Mouse (Mus musculus) stomach, embryonic 16.5 days (tissue): Measurements from ENCODE around the gene Frat2. TPM values are rescaled to one million over a fixed set of nuclear protein-coding genes. Genes with fewer than 3 reads are reported as not detected.
A peak's percentile ranks its signal among the peaks of the same experiment; 100 is the strongest.
"Not testable (repeated sequence)": the region's sequence is repeated elsewhere in the genome, so short reads cannot be mapped to it uniquely, and the experiment has no call there.

Experiments
- ATAC-seq: fragments of 200-750 bp; cut with Nextera tagmentation; 2 replicates; pipeline ENCODE4 v1.8.0; 2017; ENCODE audit warnings: moderate number of reproducible peaks, moderate TSS enrichment; ENCODE audit not compliant: insufficient read depth, low FRiP score
- H3K27ac ChIP-seq: fragments of 300-500 bp; sonication (generic); 2 replicates; pipeline ENCODE4 v1.5.1; 2014; ENCODE audit warnings: low read length
- H3K27me3 ChIP-seq: fragments of 300-500 bp; sonication (generic); 2 replicates; pipeline ENCODE4 v1.6.1; 2014; ENCODE audit warnings: low read length, control low read depth, mixed read lengths; ENCODE audit not compliant: control insufficient read depth, insufficient read depth
- H3K36me3 ChIP-seq: fragments of 300-500 bp; sonication (generic); 2 replicates; pipeline ENCODE4 v1.6.1; 2014; ENCODE audit warnings: low read length; ENCODE audit not compliant: control insufficient read depth, insufficient read depth
- H3K4me1 ChIP-seq: fragments of 300-500 bp; sonication (generic); 2 replicates; pipeline ENCODE4 v1.6.1; 2014; ENCODE audit warnings: low read length, control low read depth, mixed read lengths; ENCODE audit not compliant: control insufficient read depth, insufficient read depth
- H3K4me2 ChIP-seq: fragments of 300-500 bp; sonication (generic); 2 replicates; pipeline ENCODE4 v1.6.1; 2014; ENCODE audit warnings: low read depth, low read length, mixed read lengths
- H3K4me3 ChIP-seq: fragments of 300-500 bp; sonication (generic); replicated peaks from 2 replicates; pipeline ENCODE4 v1.5.1; 2014; ENCODE audit warnings: mild to moderate bottlenecking, low read length
- H3K9ac ChIP-seq: fragments of 300-500 bp; sonication (generic); 2 replicates; pipeline ENCODE4 v1.6.1; 2014; ENCODE audit warnings: low read length
- H3K9me3 ChIP-seq: fragments of 300-500 bp; sonication (generic); replicated peaks from 2 replicates; pipeline ENCODE4 v1.6.1; 2016; ENCODE audit warnings: low read length, control low read depth; ENCODE audit not compliant: control insufficient read depth
- WGBS: fragments of 180-500 bp; shearing (Covaris S2); extraction: QIAGEN DNeasy Blood & Tissue Kit; methylation state at CpG from one replicate; pipeline ENCODE4 v1.1.7; 2014; 5-methylcytosine and 5-hydroxymethylcytosine counted together
- polyA plus RNA-seq: library from polyadenylated mRNA; unstranded; fragments of >200 nt; fragmentation: Nextera tagmentation; extraction: Ambion mirVana; gene quantifications from 2 replicates; pipeline ENCODE4 v1.2.1, GENCODE M21; 2015

Gene Frat2
- polyA plus RNA-seq, 1 experiment from 2014 or later, result 3.0 TPM

DNA sequence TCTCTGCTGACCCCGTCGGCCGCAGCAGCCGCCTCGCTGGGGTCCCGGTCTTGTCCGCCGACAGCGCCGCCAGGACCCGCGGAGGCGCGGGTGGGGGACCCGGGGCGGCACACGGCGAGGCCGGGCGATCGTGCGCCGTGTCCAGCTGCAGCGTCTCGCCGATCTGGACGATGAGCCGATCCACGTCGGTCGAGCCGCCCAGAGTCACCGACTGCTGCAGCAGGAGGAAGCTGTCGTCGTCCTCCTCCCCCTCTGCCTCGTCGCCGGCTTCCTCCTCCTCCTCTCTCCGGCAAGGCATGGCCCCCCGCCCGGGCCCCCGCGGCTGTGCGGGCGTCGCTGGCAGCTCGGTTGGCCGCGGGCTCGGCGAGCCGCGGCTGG is 329 bp downstream of the Frat2 start:
- H3K4me1 ChIP-seq, H3K9me3 ChIP-seq, H3K27me3 ChIP-seq, H3K36me3 ChIP-seq: not testable (repeated sequence)
- Histone ChIP-seq H3K4me3 (peak overlapping the region; percentile 69), H3K9ac (peak overlapping the region; percentile 83), H3K27ac (peak overlapping the region; percentile 88), H3K4me2 (peak overlapping the region; percentile 95)
- ATAC-seq, result peak; percentile 68
- WGBS, result under 1% methylated on average over 48 of the region's 53 CpGs

DNA sequence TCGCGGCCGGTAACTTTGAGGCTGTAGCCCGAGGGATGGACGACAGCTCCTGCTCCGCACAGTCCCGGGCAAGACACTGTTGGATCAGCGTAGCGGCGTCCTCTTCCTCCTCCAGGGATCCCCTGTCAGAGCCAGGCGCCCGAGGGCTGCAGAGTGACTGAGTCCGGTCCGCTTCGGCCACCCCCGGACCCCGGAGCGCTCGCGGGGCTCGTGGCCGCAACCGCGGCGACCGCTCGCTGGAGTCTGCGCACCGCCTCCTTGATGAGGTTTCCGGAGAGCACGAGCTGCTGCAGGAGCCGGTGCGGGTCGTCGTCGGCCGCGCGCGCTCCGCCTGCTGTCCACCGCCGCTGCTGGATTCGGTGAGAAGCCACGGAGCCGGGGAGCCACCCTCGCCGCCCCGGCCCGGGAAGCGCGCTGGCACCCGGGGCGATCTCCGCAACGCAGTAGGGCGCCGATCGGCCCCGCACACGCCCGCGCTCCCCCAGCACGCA is 796 bp downstream of the Frat2 start:
- Histone ChIP-seq H3K9ac (peak overlapping the region; percentile 83), H3K4me2 (peak overlapping the region; percentile 95), H3K36me3 (no peaks in the 10 kb centered on the region), H3K27me3 (no peaks in the 10 kb centered on the region), H3K9me3 (no peaks in the 10 kb centered on the region), H3K4me3 (peak overlapping the region; percentile 69), H3K27ac (peak overlapping the region; percentile 88), H3K4me1 (peaks cover 8% of the 10 kb centered on the region)
- ATAC-seq, result peak; percentile 19
- under 1% methylated on average over 64 of the region's 64 CpGs for WGBS

DNA sequence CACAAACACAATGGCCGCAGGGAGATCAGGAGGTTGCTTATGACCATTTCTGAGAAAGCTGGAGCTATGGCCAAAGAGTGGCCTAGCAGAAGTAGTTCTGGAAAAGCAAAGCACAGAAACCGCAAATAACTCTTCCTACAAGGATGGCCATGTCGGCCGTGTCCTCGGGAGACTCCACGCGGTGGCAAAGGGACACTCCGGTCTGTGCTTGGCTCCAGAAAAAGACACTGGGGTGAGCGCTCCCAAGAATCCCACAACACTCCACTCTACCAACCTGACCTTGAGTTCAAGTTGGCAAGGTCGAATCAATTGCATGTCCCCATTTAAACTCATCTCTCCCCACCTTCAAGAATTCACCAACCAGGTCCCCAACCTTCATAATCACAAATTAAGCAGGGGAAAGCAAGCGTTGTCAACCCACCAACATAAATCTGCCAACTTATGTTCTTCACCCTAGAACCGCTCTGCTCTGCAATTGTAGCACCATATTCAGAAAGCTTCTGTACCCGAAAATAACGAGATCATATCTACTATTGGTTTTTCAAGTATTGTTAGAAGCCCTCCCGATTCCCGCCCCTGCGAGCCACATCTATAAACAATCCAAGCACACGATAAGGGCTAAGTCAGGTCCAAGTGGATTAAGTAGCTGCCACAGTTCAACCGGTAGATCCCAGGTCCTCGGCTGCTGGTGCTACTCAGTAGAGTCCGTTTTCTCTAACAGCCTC is 1.4 kb downstream of the Frat2 start:
- WGBS, result 13% methylated on average over 21 of the region's 21 CpGs
- H3K9ac ChIP-seq, result peak overlapping the region; percentile 83
- H3K4me2 ChIP-seq, result peak overlapping the region; percentile 95
- peak overlapping the region; percentile 69 for H3K4me3 ChIP-seq
- no peak for ATAC-seq
- no peaks in the 10 kb centered on the region for H3K9me3 ChIP-seq
- H3K36me3 ChIP-seq, result no peaks in the 10 kb centered on the region
- no peak overlapping the region for H3K27ac ChIP-seq
- H3K27me3 ChIP-seq, result no peaks in the 10 kb centered on the region
- H3K4me1 ChIP-seq, result peaks cover 8% of the 10 kb centered on the region

DNA sequence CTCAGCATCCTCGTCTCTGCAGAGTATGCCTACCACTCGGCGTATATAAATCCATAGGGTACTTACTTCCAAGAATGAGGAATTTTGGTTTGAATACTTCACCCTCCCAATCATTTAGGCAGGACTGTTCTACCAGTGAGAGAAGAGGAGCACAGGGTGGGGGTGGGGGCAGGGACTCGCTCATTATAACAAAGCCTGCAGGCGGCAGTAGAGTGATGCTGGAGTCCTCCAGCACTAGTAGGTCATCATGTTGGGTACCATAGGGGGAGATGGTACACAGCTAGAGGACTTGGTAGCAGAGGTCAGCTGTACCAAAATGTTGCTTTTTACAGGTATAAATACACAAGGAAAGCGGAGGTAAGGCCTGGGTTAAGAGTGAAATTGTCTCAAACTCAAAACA is 3.6 kb downstream of the Frat2 start:
- Histone ChIP-seq H3K27me3 (no peaks in the 10 kb centered on the region), H3K4me2 (no peak overlapping the region), H3K36me3 (no peaks in the 10 kb centered on the region), H3K4me3 (no peak overlapping the region), H3K9me3 (no peaks in the 10 kb centered on the region), H3K27ac (no peak overlapping the region), H3K4me1 (peaks cover 8% of the 10 kb centered on the region), H3K9ac (no peak overlapping the region)
- WGBS, result 87% methylated on average over 6 of the region's 6 CpGs
- no peak for ATAC-seq

DNA sequence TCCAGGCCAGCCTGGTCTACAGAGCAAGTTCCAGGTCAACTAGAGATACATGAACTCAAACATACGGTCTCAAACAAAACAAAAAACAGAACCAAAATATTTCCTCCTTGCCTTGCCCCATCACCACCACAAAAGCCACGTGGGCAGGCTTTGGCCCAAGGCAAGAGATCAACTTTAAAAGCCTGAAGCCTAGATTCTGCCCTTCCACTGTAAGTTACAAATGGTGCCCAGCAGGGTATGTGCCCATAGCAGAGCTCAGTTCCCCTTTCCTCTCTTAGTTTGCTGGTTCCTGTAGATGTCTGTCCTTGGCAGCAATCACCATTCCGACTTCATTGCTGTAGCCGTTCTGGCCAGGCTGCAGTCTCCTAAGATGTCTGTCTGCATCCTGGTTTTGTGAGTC is 5.2 kb downstream of the Frat2 start:
- no peaks in the 10 kb centered on the region for H3K27me3 ChIP-seq
- 82% methylated on average over 4 of the region's 4 CpGs for whole genome bisulfite sequencing
- no peaks in the 10 kb centered on the region for H3K9me3 ChIP-seq
- ATAC-seq, result no peak
- H3K36me3 ChIP-seq, result no peaks in the 10 kb centered on the region
- peaks cover 8% of the 10 kb centered on the region for H3K4me1 ChIP-seq
- H3K9ac ChIP-seq, result no peak overlapping the region
- H3K4me3 ChIP-seq, result no peak overlapping the region
- H3K4me2 ChIP-seq, result no peak overlapping the region
- no peak overlapping the region for H3K27ac ChIP-seq

DNA sequence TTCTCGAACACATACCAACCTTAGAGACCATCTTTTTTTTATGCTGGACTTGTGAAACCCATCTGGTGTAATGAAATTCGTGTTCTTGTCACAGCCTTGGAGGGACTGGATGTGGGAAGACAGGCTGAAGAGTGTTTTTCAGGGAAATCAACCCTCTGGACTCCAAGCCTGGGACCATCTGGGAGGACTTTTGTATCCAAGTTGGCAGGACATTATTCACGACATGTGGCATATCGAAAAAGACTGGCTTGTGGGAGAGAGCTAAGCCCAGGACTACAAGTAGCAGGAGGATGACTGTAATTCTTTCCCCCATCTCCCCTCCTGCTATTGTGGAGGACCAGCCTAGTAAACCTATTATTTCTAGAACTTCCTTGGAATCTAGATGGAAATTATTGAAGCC is 5.7 kb downstream of the Frat2 start:
- no peak overlapping the region for H3K9ac ChIP-seq
- H3K27ac ChIP-seq, result no peak overlapping the region
- no peak overlapping the region for H3K4me3 ChIP-seq
- WGBS, result 86% methylated on average over 4 of the region's 4 CpGs
- H3K4me2 ChIP-seq, result no peak overlapping the region
- no peaks in the 10 kb centered on the region for H3K27me3 ChIP-seq
- ATAC-seq, result no peak
- H3K9me3 ChIP-seq, result no peaks in the 10 kb centered on the region
- H3K36me3 ChIP-seq, result no peaks in the 10 kb centered on the region
- peaks cover 8% of the 10 kb centered on the region for H3K4me1 ChIP-seq

DNA sequence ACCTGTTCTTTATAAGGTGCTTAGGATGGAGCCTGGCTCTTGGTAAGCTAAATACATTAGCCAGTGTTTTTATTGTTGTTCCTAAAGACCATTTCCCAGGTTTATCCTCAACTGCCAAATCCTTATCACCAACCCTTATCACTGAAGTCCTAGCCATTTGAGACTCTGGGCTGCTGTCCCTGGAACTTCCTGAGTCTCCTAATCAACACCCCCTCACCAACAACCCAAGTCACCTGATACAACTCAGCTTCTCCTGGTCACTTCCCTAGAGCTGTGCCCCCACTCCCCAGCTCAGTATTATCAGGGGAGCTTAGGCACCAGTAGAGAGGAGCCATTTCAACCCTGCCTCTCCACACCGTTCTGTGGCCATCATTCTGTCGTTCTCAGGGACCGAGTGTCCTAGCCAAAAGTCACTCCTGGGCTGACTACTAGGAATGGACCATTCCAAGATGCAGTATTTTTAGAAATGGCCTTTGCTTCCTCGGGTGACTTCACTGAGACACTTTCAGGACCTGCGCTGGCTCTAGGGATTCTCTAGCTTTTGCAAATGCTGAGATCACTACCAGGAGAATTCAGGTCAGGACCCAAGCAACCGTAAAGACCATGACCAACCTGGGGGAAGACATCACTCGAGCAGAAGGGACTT is 6.7 kb downstream of the Frat2 start:
- Histone ChIP-seq H3K9me3 (no peaks in the 10 kb centered on the region), H3K36me3 (no peaks in the 10 kb centered on the region), H3K4me3 (no peak overlapping the region), H3K27me3 (no peaks in the 10 kb centered on the region), H3K27ac (no peak overlapping the region), H3K4me1 (peaks cover 11% of the 10 kb centered on the region), H3K9ac (no peak overlapping the region), H3K4me2 (no peak overlapping the region)
- 77% methylated on average over 7 of the region's 7 CpGs for WGBS
- no peak for ATAC-seq

DNA sequence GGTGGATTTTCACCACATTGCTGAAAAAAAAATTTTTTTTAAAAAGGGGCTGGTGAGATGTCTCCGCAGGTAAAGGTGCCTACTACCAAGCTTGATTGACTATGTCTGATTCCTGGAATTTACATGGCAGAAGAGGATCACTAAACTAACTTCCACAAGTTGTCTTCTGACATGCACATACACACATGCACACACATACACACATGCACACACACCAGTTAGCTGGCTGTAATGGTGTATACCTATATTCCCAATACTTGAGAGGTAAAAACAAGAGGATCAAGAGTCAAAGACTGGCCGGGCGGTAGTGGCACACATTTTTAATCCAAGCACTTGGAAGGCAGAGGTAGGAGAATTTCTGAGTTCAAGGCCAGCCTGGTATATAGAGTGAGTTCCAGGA is 8.2 kb downstream of the Frat2 start:
- H3K36me3 ChIP-seq, result no peaks in the 10 kb centered on the region
- H3K4me3 ChIP-seq, result no peak overlapping the region
- H3K27me3 ChIP-seq, result no peaks in the 10 kb centered on the region
- peaks cover 8% of the 10 kb centered on the region; the same call in 1 of the 2 replicates for H3K4me1 ChIP-seq
- ATAC-seq, result no peak
- H3K9ac ChIP-seq, result no peak overlapping the region
- H3K9me3 ChIP-seq, result no peaks in the 10 kb centered on the region
- no peak overlapping the region for H3K4me2 ChIP-seq
- 95% methylated on average over 3 of the region's 3 CpGs for WGBS
- no peak overlapping the region for H3K27ac ChIP-seq

DNA sequence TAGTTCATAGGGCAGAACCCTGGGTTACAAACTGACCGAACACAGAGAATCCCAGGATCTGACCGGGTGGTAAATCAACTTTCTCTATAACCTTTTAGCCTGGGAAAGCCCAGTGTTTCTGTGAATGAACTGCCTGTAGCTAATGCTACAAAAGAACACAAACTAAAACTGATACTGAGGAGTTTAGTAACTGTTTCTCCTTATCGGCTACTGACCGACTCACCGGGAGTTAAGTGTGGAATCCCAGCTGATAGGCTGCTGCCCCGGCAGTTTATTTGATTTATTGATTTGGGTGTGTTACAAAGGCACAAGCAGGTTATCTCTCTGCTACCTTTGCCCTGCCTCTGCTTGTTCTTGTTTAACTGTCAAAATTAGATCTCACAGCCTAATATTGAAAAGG is 9.1 kb downstream of the Frat2 start:
- Histone ChIP-seq H3K9me3 (no peaks in the 10 kb centered on the region), H3K9ac (no peak overlapping the region), H3K36me3 (no peaks in the 10 kb centered on the region), H3K4me3 (no peak overlapping the region), H3K4me2 (peak overlapping the region; percentile 39), H3K27me3 (no peaks in the 10 kb centered on the region), H3K4me1 (peaks cover 8% of the 10 kb centered on the region; the same call in 1 of the 2 replicates), H3K27ac (peak overlapping the region; percentile 91)
- no peak for ATAC-seq
- 26% methylated on average over 6 of the region's 6 CpGs for WGBS
